Mouse (Mus musculus): ENCODE data around the gene Srsf4. TPM values are rescaled to one million over a fixed set of nuclear protein-coding genes. Genes with fewer than 3 reads are reported as not detected.

The Srsf4 gene
- total RNA-seq, 2 experiments from 2014 or later = 39.0 to 44.5 TPM

DNA sequence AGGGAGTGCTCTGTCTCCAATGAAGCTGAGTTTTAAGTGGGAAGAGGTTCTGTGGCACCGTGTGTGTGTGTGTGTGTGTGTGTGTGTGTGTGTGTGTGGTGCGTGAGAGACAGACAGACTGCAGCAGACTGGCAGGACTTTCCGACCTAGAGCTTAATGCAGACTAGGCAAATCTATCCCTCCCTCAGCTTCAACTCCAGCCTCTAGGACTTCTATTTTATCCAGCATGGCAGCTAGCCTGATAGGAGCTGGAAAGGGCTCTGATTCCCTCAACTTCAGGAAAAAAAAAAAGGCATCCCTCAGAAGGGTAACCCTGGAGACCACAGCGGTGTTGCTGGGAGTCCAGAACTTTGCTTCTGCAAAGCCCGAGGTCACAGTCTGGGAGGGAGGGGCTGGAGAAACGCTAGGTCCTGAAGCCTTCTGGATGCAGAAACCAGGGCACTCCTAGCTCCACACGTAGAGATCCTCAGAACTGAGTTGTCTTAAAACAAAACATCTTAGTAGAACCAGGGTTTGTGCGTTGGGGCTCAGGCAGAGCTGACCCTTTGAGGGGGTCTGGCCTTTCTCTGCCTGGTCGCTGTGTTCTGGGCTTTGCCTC, 40.7 kb downstream of the Srsf4 start:
- no peak for ATAC-seq (ENCODE audit: poor library complexity, severe bottlenecking)

- no peak for ATAC-seq (ENCODE audit: poor library complexity, severe bottlenecking)
These were observed 41.6 kb downstream of the Srsf4 start for GRCm38 (mm10) chr4:131914891-131915469.

GRCm38 (mm10) chr4:131915821-131916328, 42.5 kb downstream of the Srsf4 start:
- ATAC-seq (ENCODE audit: poor library complexity, severe bottlenecking) = no peak

DNA sequence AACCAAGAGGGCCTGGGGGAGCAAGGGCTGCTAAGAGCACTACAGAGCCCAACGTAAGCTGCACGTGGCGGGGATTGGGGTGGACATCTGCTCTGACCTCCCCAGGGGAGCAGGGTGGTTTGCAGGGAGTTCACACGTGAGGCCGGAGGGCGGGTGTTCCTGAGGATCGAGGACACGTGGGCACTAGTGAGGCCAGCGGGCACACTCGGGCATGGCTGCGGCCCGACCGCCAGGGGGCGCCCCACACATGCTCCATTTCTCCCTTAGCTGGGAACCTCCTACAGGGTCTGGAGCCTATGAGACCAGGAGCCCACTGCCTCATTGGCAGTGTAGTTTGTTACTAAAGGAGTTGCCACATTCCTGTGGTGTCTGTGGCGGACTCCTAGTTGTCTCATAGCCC, 43.0 kb downstream of the Srsf4 start:
- ATAC-seq (ENCODE audit: poor library complexity, severe bottlenecking) = peak; percentile 83

- ATAC-seq (ENCODE audit: poor library complexity, severe bottlenecking) = no peak
These were observed 43.7 kb downstream of the Srsf4 start for GRCm38 (mm10) chr4:131917010-131917555.

- ATAC-seq (ENCODE audit: poor library complexity, severe bottlenecking) = no peak
These were observed 44.7 kb downstream of the Srsf4 start for GRCm38 (mm10) chr4:131918026-131918533.

DNA sequence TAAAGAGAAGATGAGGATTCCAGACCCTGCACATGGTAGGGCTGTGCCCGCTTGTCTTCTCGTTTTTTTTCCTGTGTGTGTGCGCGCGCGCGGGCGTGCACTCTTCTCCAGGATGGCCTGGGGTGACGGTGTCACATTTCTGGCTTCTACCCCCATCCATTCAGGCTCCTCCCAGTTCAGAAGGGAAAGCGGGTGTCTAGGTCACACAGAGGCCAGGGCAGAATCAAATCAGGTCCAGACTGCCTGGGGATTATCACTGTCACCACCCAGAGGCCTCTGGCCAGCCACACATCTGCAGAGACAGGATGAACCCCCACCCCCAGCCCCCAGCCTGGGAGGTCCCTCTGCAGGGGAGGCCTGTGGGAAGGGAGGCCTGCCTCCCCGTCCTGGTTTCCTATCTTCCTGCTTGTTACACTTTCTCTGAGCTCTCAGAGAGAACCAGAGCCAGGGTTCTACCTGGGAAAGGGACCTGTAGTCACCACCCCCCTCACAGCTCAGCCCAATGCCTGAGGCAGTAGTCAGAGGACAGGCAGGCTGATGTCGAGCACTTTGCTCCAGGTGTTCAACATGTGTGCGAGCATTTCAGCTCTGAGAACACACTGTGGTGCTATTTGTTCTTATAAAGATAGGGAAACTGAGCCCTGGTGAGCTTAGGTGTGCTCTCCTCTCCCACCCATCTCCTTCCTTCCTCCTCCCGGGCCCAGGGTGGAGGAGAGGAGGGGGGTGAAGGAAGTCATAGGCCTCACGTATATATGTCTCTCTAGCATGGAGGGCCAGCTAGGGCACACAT, 45.5 kb downstream of the Srsf4 start:
- ATAC-seq (ENCODE audit: poor library complexity, severe bottlenecking) = no peak

- no peak for ATAC-seq (ENCODE audit: poor library complexity, severe bottlenecking)
These were observed 46.2 kb downstream of the Srsf4 start for GRCm38 (mm10) chr4:131919506-131920140.

DNA sequence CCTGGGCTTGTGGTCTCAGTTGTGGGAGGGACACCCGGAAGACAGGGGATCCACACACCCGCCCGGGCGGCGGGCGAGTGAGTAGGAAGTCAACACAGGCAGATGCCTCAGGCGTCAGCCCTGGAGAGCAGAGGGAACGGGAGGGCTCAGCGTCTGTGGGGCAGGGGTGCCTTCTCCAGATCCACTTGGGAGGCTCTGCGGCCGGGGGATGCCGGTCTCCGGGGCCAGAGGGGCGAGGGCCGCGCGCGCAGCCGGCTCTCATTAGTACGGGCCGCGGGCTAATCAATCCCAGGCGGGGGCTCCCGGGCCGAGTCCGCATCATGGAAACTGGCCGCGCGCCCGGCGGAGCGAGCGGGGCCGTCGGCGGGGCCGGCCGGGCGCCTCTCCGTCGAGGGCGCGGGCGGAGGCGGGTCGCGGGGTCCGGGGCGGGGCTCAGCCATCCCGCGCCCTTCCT, 46.8 kb downstream of the Srsf4 start:
- no peak for ATAC-seq (ENCODE audit: poor library complexity, severe bottlenecking)

GRCm38 (mm10) chr4:131920595-131921351, 47.4 kb downstream of the Srsf4 start:
- no peak for ATAC-seq (ENCODE audit: poor library complexity, severe bottlenecking)

- no peak for ATAC-seq (ENCODE audit: poor library complexity, severe bottlenecking)
These were observed 48.3 kb downstream of the Srsf4 start, which contains the start of gene Tmem200b for GRCm38 (mm10) chr4:131921461-131922346. Gene Tmem200b (plus strand): TSS chr4:131921771.

DNA sequence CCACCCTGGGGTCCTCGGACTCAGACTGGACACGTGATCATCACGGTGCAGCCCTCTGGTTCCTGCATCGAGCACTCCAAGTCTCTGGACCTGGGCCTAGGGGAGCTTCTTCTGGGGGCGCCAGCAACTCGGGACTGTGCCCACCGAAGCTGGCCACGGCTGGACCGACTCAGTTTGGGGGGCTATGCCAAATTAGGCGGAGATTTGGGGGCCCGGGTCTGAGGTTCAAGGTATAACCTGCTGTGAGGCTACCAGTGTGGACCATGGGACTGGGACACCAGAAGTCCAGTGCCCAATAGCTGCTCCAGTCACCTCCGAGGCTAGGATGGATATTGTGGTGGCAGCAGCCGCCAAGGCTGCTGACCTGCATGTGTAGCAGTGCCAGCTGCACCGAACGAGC, 49.0 kb downstream of the Srsf4 start:
- ATAC-seq (ENCODE audit: poor library complexity, severe bottlenecking) = no peak

- no peak for ATAC-seq (ENCODE audit: poor library complexity, severe bottlenecking)
These were observed 50.8 kb downstream of the Srsf4 start for GRCm38 (mm10) chr4:131924096-131924810.

DNA sequence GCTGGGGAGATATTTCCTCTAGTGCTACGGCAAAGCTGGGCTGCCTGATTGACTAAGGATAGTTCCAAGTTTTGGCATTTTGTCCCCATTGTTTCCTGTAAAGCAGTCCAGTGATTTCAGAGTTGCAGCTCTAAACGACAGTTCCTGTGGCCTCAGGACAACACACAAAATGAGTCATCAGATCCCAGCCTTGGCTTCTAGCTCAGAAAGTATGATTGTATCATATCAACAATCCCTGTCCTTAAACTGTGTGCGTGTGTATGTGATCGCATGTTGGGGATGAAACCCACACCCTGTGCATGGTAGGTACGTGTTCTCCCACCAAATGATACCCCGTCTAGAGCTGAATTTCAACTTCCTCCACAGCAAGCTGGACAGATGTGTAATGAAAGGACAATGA, 55.7 kb downstream of the Srsf4 start:
- ATAC-seq (ENCODE audit: poor library complexity, severe bottlenecking) = no peak

GRCm38 (mm10) chr4:131939459-131939858, 66.0 kb downstream of the Srsf4 start:
- ATAC-seq (ENCODE audit: poor library complexity, severe bottlenecking) = no peak

- ATAC-seq (ENCODE audit: poor library complexity, severe bottlenecking) = no peak
These were observed 67.4 kb downstream of the Srsf4 start for GRCm38 (mm10) chr4:131940846-131941245.

DNA sequence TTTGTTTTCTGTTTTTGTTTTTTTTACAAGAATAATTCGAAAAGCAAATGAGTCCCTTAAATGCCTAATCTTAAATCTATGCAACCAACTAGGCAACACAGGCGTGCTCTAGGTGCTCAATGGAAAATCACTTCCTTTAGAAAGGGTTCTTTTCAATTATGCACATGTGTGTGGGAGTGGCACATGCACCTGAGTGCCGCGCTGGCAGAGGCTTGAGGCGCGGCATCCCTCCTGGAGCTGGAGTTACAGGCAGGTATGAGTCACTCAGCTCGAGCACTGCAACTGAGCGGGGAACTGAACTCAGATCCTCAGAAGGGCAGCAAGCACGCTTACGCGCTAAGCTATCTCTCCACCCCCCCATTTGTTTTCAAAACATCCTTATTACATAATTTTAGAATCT, 74.4 kb downstream of the Srsf4 start:
- no peak for ATAC-seq (ENCODE audit: poor library complexity, severe bottlenecking)

DNA sequence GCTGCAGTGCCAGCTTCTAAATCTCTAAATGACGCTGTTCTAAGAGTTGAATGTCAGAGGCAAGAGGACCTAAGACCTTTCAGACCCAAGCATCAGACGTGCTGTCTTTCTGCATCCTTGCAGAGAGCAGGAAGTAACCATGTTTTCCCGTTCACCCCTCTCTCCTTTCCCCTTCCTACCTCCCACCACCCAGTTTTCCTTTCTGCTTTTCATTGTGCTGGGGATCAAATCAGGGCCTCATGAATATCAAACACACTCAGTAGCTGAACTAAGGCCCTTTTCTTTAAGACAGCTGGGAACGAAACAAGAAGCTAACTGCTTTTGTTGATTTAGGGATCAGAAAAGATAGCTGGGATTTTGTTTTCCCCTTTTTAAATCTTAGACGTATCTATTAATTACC, 76.5 kb downstream of the Srsf4 start:
- ATAC-seq (ENCODE audit: poor library complexity, severe bottlenecking) = no peak
